Mouse (Mus musculus) liver, embryonic 14.5 days (tissue): ENCODE measurements around the gene Cd151. TPM values are rescaled to one million over a fixed set of nuclear protein-coding genes. Genes with fewer than 3 reads are reported as not detected.

ENCODE experiments used
- ATAC-seq: fragments of 200-750 bp; cut with Nextera tagmentation; 2 replicates; pipeline ENCODE4 v1.8.0; 2017; ENCODE audit warnings: moderate number of reproducible peaks, mild to moderate bottlenecking, moderate library complexity; ENCODE audit not compliant: insufficient read depth
- DNase-seq, 3 experiments: peaks; one replicate each; pipeline ENCODE4 v3.0.0-alpha.2; 2012 to 2013; ENCODE audit warnings: low read depth in 3 of 3, low spot score in 3 of 3
- H3K27ac ChIP-seq: fragments of 300-500 bp; sonication (generic); 2 replicates; pipeline ENCODE4 v1.5.1; 2014; ENCODE audit warnings: moderate library complexity, mild to moderate bottlenecking, control low read depth, inconsistent platforms
- H3K27me3 ChIP-seq: fragments of 300-500 bp; sonication (generic); 2 replicates; pipeline ENCODE4 v1.6.1; 2014; ENCODE audit warnings: mild to moderate bottlenecking, low read length, moderate library complexity; ENCODE audit not compliant: control insufficient read depth, insufficient read depth
- H3K36me3 ChIP-seq: fragments of 300-500 bp; sonication (generic); replicated peaks from 2 replicates; pipeline ENCODE4 v1.6.1; 2014; ENCODE audit warnings: low read depth; ENCODE audit not compliant: control insufficient read depth, insufficient read depth
- H3K4me1 ChIP-seq, 2 experiments: fragments of 200-500 bp in 1 of 2; fragments of 300-500 bp in 1 of 2; sonication (generic) in 1 of 2; replicated peaks; 2 replicates each; pipeline ENCODE4 v1.6.1; 2012 to 2014; ENCODE audit warnings: antibody characterized with exemption in 1 of 2, inconsistent platforms in 1 of 2, low read length in 1 of 2; ENCODE audit not compliant: control insufficient read depth in 2 of 2, insufficient read depth in 2 of 2
- H3K4me2 ChIP-seq: fragments of 300-500 bp; sonication (generic); 2 replicates; pipeline ENCODE4 v1.6.1; 2014; ENCODE audit warnings: low read depth, mild to moderate bottlenecking, control low read depth, moderate library complexity
- H3K4me3 ChIP-seq, 2 experiments: fragments of 200-500 bp in 1 of 2; fragments of 300-500 bp in 1 of 2; sonication (generic) in 1 of 2; 2 replicates each; pipeline ENCODE4 v1.5.1; 2012 to 2014; ENCODE audit warnings: low read depth in 2 of 2, low read length in 2 of 2, mild to moderate bottlenecking in 2 of 2, control low read depth in 1 of 2, inconsistent platforms in 1 of 2, moderate library complexity in 1 of 2; ENCODE audit not compliant: insufficient read depth in 1 of 2
- H3K9ac ChIP-seq: fragments of 300-500 bp; sonication (generic); replicated peaks from 2 replicates; pipeline ENCODE4 v1.6.1; 2014; ENCODE audit warnings: mild to moderate bottlenecking, control low read depth, moderate library complexity
- H3K9me3 ChIP-seq: fragments of 300-500 bp; sonication (generic); 2 replicates; pipeline ENCODE4 v1.6.1; 2016; ENCODE audit warnings: low read length, mixed read lengths; ENCODE audit not compliant: control insufficient read depth
- CTCF ChIP-seq: IDR thresholded peaks from 2 replicates; pipeline ENCODE4 v1.5.1; 2016; ENCODE audit warnings: antibody characterized with exemption, low read depth, control low read depth
- EP300 ChIP-seq: IDR thresholded peaks from 2 replicates; pipeline ENCODE4 v1.6.1; 2016; ENCODE audit warnings: antibody characterized with exemption, low read depth
- WGBS: fragments of 180-500 bp; shearing (Covaris S2); extraction: QIAGEN DNeasy Blood & Tissue Kit; methylation state at CpG from one replicate; pipeline ENCODE4 v1.1.7; 2014; ENCODE audit not compliant: insufficient replicate concordance; 5-methylcytosine and 5-hydroxymethylcytosine counted together
- polyA plus RNA-seq, 2 experiments: library from polyadenylated mRNA; depleted of rRNA in 1 of 2; stranded (reverse) in 1 of 2; unstranded in 1 of 2; fragments of >200 nt; fragmentation: Nextera tagmentation in 1 of 2; extraction: Ambion mirVana in 1 of 2; gene quantifications; 2 replicates each; pipeline versions ENCODE4 v1.2.1 to v1.2.3; 2012 to 2014

Gene Cd151
- polyA plus RNA-seq, 2 experiments: 13.8 to 20.0 TPM

DNA sequence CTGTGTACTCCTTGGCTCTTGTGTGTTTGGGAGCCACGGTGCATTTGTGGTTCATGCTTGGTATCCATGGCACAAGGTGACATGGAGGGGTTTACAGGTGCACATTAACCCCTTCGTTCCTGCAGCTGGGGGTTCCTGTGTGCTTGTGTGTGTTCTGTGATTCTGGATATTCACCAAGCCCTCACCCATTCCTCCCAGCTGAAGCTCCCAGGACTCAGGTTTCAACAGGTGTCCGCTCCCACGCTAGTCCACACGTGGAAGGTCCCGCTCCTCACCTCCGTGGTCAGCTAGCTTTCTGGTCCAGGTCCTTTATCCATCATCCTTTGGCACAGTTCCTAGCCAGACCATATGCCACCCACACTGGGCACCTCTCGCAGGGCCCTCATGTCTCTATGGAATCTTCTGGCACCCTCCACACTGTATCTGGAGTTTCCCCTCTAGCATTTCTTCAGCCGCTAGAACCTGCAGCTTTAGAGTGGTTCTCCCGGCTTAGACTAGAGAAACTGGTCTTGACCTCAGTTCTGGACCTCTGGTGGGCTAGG, 514 bp upstream of the Cd151 start:
- Histone ChIP-seq H3K4me2 (peak overlapping the region; percentile 79), H3K27me3 (peaks cover 47% of the 10 kb centered on the region), H3K36me3 (no peaks in the 10 kb centered on the region; the same call in 1 of the 2 replicates), H3K4me3 (peak overlapping the region; percentile 12 to 70; a peak in 3 of 4 replicates), H3K9me3 (no peaks in the 10 kb centered on the region), H3K27ac (no peak overlapping the region), H3K4me1 (peaks cover 17 to 24% of the 10 kb centered on the region in 2 experiments), H3K9ac (peak overlapping the region; percentile 69)
- DNase-seq (no peak), ATAC-seq (0 out of 2 replicates have a peak, but pooled peaks have one; percentile 0)
- TF ChIP-seq EP300: no peak
- no peak for TF ChIP-seq CTCF
- 58% methylated on average over 10 of the region's 10 CpGs for WGBS

DNA sequence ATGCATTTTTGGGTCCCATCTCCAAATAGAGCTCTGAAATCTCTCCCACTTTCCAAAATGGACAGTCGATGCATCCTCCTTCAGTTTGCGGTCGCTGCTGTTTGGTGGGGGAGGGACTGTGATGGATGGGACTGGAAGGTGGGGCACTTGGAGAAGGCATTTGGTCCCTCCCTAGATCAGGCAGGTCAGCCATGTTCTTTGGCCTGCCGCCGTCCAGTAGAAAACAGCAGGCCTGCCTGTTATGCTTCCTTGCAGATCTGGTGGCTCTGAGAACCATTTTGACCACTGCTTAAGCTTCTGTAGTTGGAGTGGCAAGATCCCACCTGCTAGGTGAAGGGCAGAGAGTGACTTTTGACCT, 951 bp downstream of the Cd151 start:
- H3K9ac ChIP-seq: peak overlapping the region; percentile 69
- 19% methylated on average over 5 of the region's 5 CpGs for WGBS
- no peak for ATAC-seq
- H3K27me3 ChIP-seq: peaks cover 33% of the 10 kb centered on the region
- TF ChIP-seq EP300 (no peak), CTCF (no peak)
- peaks cover 17 to 24% of the 10 kb centered on the region in 2 experiments for H3K4me1 ChIP-seq
- H3K27ac ChIP-seq: peak overlapping the region; percentile 49
- DNase-seq: no peak
- H3K9me3 ChIP-seq: no peaks in the 10 kb centered on the region
- H3K4me3 ChIP-seq: peak overlapping the region; percentile 70 to 92
- peak overlapping the region; percentile 79 for H3K4me2 ChIP-seq
- peaks cover 9% of the 10 kb centered on the region for H3K36me3 ChIP-seq

DNA sequence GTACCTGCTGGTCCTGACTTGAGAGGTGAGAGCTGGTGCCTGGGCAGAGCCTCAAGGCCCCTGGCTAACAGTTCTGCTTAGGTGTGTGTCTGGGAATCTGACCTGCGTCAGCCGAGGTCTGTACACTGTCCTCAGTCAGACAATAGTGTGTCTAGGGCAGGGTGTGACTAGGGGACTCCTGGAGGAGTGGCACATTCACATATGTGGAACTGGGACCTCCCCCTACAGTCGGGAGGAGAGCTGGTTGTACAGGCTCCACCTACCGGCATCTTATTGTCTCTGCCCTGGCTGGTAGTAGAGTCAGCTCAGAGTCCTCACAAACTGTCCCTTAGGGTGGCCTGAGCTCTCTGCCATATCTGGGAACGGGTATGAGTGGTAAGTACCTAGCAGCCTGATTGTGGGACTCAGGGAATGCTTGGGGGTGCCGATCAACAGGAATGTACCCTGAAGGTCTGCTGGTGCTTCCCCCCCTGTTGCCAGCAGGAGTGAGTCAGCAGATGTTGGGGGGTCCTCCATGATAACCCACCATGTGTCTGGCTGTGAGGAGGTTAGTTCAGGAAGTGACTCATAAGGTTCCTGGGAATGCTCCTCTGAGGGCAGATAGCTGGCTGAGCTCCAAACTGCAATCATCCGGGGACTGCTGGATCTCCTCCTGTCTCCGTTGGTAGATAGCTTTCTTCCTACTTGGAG, 1.5 kb downstream of the Cd151 start:
- Histone ChIP-seq H3K4me1 (peaks cover 20 to 27% of the 10 kb centered on the region in 2 experiments), H3K4me2 (peak overlapping the region; percentile 79), H3K4me3 (peak overlapping the region; percentile 70 to 92), H3K9ac (peak overlapping the region; percentile 69), H3K27ac (peak overlapping the region; percentile 49), H3K36me3 (peaks cover 9% of the 10 kb centered on the region), H3K9me3 (no peaks in the 10 kb centered on the region), H3K27me3 (peaks cover 27% of the 10 kb centered on the region)
- peak in 2 of 3 experiments; percentile 61 to 69 for DNase-seq
- peak; percentile 62 for ATAC-seq
- WGBS: 7% methylated on average over 8 of the region's 8 CpGs
- TF ChIP-seq EP300 (no peak), CTCF (peak; percentile 64)

DNA sequence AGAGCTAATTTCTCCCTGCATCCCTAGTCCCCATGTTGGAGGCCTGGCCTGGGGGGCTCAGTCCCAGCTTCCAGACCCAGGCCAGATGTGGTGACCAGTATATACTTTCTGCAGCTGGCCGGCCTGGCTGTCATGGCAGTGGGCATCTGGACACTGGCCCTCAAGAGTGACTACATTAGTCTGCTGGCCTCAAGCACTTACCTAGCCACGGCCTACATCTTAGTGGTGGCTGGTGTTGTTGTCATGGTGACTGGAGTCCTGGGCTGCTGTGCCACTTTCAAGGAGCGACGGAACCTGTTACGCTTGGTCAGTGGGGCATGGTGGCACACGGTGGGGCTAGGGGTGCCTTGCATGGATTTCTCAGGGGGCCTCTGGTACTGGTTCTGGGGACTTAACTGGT, 2.2 kb downstream of the Cd151 start:
- Histone ChIP-seq H3K27me3 (peaks cover 20% of the 10 kb centered on the region), H3K36me3 (peaks cover 9% of the 10 kb centered on the region), H3K27ac (0 out of 2 replicates have a peak overlapping the region, but pooled peaks have one; percentile 18), H3K4me2 (peak overlapping the region; percentile 79; the same call in 1 of the 2 replicates), H3K9ac (no peak overlapping the region), H3K4me3 (no peak overlapping the region), H3K9me3 (no peaks in the 10 kb centered on the region), H3K4me1 (peaks cover 25 to 34% of the 10 kb centered on the region in 2 experiments)
- DNase-seq (no peak), ATAC-seq (no peak)
- TF ChIP-seq CTCF (no peak), EP300 (no peak)
- WGBS: 79% methylated on average over 6 of the region's 6 CpGs

DNA sequence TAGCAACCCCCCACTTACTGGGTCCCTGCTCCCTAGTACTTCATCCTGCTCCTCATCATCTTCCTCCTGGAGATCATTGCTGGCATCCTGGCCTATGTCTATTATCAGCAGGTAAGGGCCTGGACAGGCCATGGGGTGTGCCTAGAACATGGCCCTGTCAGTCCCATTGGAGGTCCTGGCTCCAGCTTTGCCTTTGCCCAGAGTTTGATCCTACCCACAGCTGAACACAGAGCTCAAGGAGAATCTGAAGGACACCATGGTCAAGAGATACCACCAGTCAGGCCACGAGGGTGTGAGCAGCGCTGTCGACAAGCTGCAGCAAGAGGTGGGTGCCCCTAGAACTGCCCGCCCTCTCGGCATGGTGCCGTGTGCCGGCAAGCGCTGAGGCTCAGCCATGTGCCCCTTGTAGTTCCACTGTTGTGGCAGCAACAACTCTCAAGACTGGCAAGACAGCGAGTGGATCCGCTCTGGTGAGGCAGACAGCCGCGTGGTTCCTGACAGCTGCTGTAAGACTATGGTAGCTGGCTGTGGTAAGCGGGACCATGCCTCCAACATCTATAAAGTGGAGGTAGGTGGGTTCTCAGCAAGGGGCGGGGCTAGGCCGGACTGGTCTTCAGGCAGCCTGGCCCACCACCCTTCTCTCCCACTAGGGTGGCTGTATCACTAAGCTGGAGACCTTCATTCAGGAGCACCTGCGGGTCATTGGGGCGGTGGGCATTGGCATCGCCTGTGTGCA, 2.9 kb downstream of the Cd151 start:
- DNase-seq (no peak), ATAC-seq (no peak)
- Histone ChIP-seq H3K4me1 (peaks cover 25 to 34% of the 10 kb centered on the region in 2 experiments), H3K9me3 (no peaks in the 10 kb centered on the region), H3K9ac (no peak overlapping the region), H3K27me3 (peaks cover 13% of the 10 kb centered on the region), H3K4me2 (no peak overlapping the region), H3K27ac (no peak overlapping the region), H3K4me3 (no peak overlapping the region), H3K36me3 (peaks cover 9% of the 10 kb centered on the region)
- TF ChIP-seq CTCF: no peak
- TF ChIP-seq EP300: no peak
- WGBS: 85% methylated on average over 18 of the region's 18 CpGs
